Mouse (Mus musculus): ENCODE measurements at regions not wholly inside any gene's neighbourhood (a gene's known extent, or its start where the extent isn't known, plus 50 kb on each side); places are given as distances from the start of the nearest gene placed in this dataset.

- no peak for ATAC-seq (ENCODE audit: low TSS enrichment)
Measured at GRCm38 (mm10) chr1:189085245-189085644, 77.6 kb upstream of the Kctd3 start.

- peak; percentile 44; the same call in 1 of the 2 replicates for ATAC-seq (ENCODE audit: low TSS enrichment)
Measured at GRCm38 (mm10) chr1:189081267-189081666, 73.6 kb upstream of the Kctd3 start.

GRCm38 (mm10) chr1:189080797-189081196, 73.2 kb upstream of the Kctd3 start:
- ATAC-seq (ENCODE audit: low TSS enrichment): peak; percentile 74

- no peak for ATAC-seq (ENCODE audit: low TSS enrichment)
Measured at GRCm38 (mm10) chr1:189079451-189080410, 72.1 kb upstream of the Kctd3 start.

- no peak for ATAC-seq (ENCODE audit: low TSS enrichment)
Measured at GRCm38 (mm10) chr1:189077861-189078260, 70.2 kb upstream of the Kctd3 start.

- ATAC-seq (ENCODE audit: low TSS enrichment): no peak
Measured at GRCm38 (mm10) chr1:189076276-189076675, 68.6 kb upstream of the Kctd3 start.

GRCm38 (mm10) chr1:189075671-189076070, 68.0 kb upstream of the Kctd3 start:
- no peak for ATAC-seq (ENCODE audit: low TSS enrichment)

- no peak for ATAC-seq (ENCODE audit: low TSS enrichment)
Measured at GRCm38 (mm10) chr1:189072516-189072915, 64.9 kb upstream of the Kctd3 start.

- ATAC-seq (ENCODE audit: low TSS enrichment): no peak
Measured at GRCm38 (mm10) chr1:189068204-189068603, 60.6 kb upstream of the Kctd3 start.

- ATAC-seq (ENCODE audit: low TSS enrichment): no peak
Measured at GRCm38 (mm10) chr1:189067204-189067960, 59.7 kb upstream of the Kctd3 start.

GRCm38 (mm10) chr1:189066446-189067151, 59.0 kb upstream of the Kctd3 start:
- no peak for ATAC-seq (ENCODE audit: low TSS enrichment)

- no peak for ATAC-seq (ENCODE audit: low TSS enrichment)
Measured at GRCm38 (mm10) chr1:189065152-189065910, 57.7 kb upstream of the Kctd3 start.

- ATAC-seq (ENCODE audit: low TSS enrichment): no peak
Measured at GRCm38 (mm10) chr1:189064629-189065028, 57.0 kb upstream of the Kctd3 start.

GRCm38 (mm10) chr1:189063699-189064098, 56.1 kb upstream of the Kctd3 start:
- no peak for ATAC-seq (ENCODE audit: low TSS enrichment)

- no peak for ATAC-seq (ENCODE audit: low TSS enrichment)
Measured at GRCm38 (mm10) chr1:189063209-189063608, 55.6 kb upstream of the Kctd3 start.

Measured in frontal cortex, adult (tissue).